Mouse (Mus musculus): ENCODE data around the gene Rfng. TPM values are rescaled to one million over a fixed set of nuclear protein-coding genes. Genes with fewer than 3 reads are reported as not detected.

The Rfng gene
- polyA plus RNA-seq, 1 experiment from 2014 or later, result 119 TPM

GRCm38 (mm10) chr11:120818251-120818650 lies 34.2 kb upstream of the Rfng start:
- peaks cover 26% of the 10 kb centered on the region for H3K4me1 ChIP-seq (replicated peaks; ENCODE audit: control insufficient read depth, insufficient read depth, low read length)

DNA sequence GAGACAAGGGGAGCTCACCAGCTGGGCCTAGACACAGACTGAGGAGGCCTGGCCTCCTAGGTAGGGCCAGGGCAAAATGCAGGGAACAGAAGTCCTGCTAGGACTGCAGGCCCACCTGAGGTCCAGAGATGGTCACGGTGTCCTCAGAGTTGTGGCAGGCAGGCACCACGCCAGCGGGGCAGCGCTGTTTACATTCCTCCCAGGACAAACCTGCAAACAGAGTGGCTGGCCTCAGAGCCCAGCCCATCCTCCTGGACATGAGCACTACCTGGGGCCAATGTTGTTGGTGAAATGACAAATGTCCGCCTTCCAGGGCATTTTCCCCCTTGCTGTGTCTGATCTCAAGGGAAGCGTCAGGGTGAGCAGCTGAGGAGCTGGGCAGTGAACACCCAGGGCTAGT lies 33.4 kb upstream of the Rfng start:
- no peak for ATAC-seq
- WGBS, result 96% methylated on average over 6 of the region's 6 CpGs
- no peak overlapping the region for H3K27ac ChIP-seq (ENCODE audit: low read length)

More at GRCm38 (mm10) chr11:120818251-120818650, 34.2 kb upstream of the Rfng start:
- Histone ChIP-seq H3K27me3 (replicated peaks; ENCODE audit: control insufficient read depth, insufficient read depth, low read length) (no peaks in the 10 kb centered on the region), H3K27ac (ENCODE audit: low read length) (no peak overlapping the region), H3K9ac (replicated peaks; ENCODE audit: low read depth, low read length) (no peak overlapping the region), H3K36me3 (ENCODE audit: control insufficient read depth, insufficient read depth) (peaks cover 62% of the 10 kb centered on the region), H3K9me3 (ENCODE audit: control insufficient read depth, low read length) (no peaks in the 10 kb centered on the region), H3K4me3 (replicated peaks; ENCODE audit: low read length) (no peak overlapping the region), H3K4me2 (ENCODE audit: low read length) (no peak overlapping the region)
- no peak for ATAC-seq
- 92% methylated on average over 13 of the region's 13 CpGs for WGBS

GRCm38 (mm10) chr11:120812068-120812467 lies 28.1 kb upstream of the Rfng start:
- no peak overlapping the region for H3K4me2 ChIP-seq (ENCODE audit: low read length)
- 94% methylated on average over 16 of the region's 16 CpGs for WGBS
- H3K9ac ChIP-seq (replicated peaks; ENCODE audit: low read depth, low read length), result no peak overlapping the region
- H3K4me3 ChIP-seq (replicated peaks; ENCODE audit: low read length), result no peak overlapping the region
- no peak for ATAC-seq
- H3K27ac ChIP-seq (ENCODE audit: low read length), result no peak overlapping the region
- no peaks in the 10 kb centered on the region for H3K27me3 ChIP-seq (replicated peaks; ENCODE audit: control insufficient read depth, insufficient read depth, low read length)
- H3K36me3 ChIP-seq (ENCODE audit: control insufficient read depth, insufficient read depth), result peaks cover 88% of the 10 kb centered on the region
- H3K9me3 ChIP-seq (ENCODE audit: control insufficient read depth, low read length), result no peaks in the 10 kb centered on the region
- no peaks in the 10 kb centered on the region for H3K4me1 ChIP-seq (replicated peaks; ENCODE audit: control insufficient read depth, insufficient read depth, low read length)

More for the DNA sequence above, 33.4 kb upstream of the Rfng start:
- no peak overlapping the region for H3K9ac ChIP-seq (replicated peaks; ENCODE audit: low read depth, low read length)
- H3K9me3 ChIP-seq (ENCODE audit: control insufficient read depth, low read length), result no peaks in the 10 kb centered on the region
- peaks cover 71% of the 10 kb centered on the region for H3K36me3 ChIP-seq (ENCODE audit: control insufficient read depth, insufficient read depth)
- no peak overlapping the region for H3K4me3 ChIP-seq (replicated peaks; ENCODE audit: low read length)
- H3K27me3 ChIP-seq (replicated peaks; ENCODE audit: control insufficient read depth, insufficient read depth, low read length), result no peaks in the 10 kb centered on the region
- H3K4me1 ChIP-seq (replicated peaks; ENCODE audit: control insufficient read depth, insufficient read depth, low read length), result peaks cover 19% of the 10 kb centered on the region
- H3K4me2 ChIP-seq (ENCODE audit: low read length), result no peak overlapping the region

GRCm38 (mm10) chr11:120808010-120808409 lies 24.0 kb upstream of the Rfng start:
- H3K27me3 ChIP-seq (replicated peaks; ENCODE audit: control insufficient read depth, insufficient read depth, low read length), result no peaks in the 10 kb centered on the region
- no peak overlapping the region for H3K9ac ChIP-seq (replicated peaks; ENCODE audit: low read depth, low read length)
- H3K9me3 ChIP-seq (ENCODE audit: control insufficient read depth, low read length), result no peaks in the 10 kb centered on the region
- no peak overlapping the region for H3K27ac ChIP-seq (ENCODE audit: low read length)
- peaks cover 54% of the 10 kb centered on the region for H3K36me3 ChIP-seq (ENCODE audit: control insufficient read depth, insufficient read depth)
- 94% methylated on average over 12 of the region's 12 CpGs for WGBS
- H3K4me3 ChIP-seq (replicated peaks; ENCODE audit: low read length), result no peak overlapping the region
- no peaks in the 10 kb centered on the region for H3K4me1 ChIP-seq (replicated peaks; ENCODE audit: control insufficient read depth, insufficient read depth, low read length)
- no peak for ATAC-seq
- H3K4me2 ChIP-seq (ENCODE audit: low read length), result no peak overlapping the region

DNA sequence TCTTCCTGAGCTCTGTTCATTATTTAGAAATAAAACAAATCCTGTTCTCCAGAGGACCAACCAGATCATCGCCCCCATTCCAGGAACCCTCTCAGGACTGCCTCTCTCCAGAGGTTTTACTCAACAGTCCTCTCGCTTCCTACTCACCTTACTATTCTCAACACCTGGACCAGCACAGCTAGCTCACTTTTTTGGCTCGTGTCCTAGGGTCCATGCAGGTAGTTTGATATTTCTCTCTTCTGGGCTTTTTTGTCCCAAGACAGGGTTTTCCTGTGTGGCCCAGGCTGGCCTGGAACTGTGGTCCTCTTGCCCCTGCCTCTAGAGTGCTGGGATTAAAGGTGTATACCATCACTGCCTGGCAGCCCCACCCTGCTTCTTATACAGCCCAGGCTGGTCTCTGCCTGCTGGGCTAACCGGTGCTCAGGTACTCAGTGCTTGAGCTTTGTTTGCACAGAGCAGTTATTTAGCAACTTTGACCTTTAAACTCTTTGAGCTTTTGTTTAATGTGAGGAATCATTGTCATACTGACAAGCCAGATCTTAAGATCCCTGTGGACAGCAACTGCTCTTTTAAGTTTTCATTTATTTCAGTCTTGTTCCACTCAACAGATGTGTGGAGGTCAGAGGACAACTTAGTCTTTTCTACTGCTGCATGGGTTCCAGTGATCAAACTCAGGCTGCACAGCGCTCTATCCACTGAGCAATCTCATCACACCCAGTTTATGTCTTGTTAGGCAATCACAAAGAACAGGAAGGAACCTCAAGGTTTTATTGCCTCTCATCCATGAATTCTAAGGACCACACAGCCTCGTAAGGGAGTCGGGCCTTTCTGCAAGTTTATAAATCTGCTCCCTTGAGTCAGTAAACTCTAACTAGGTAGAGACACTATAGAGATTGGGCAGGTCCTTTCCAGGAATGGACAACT lies 21.6 kb upstream of the Rfng start:
- Histone ChIP-seq H3K27me3 (replicated peaks; ENCODE audit: control insufficient read depth, insufficient read depth, low read length) (no peaks in the 10 kb centered on the region), H3K4me1 (replicated peaks; ENCODE audit: control insufficient read depth, insufficient read depth, low read length) (no peaks in the 10 kb centered on the region), H3K4me2 (ENCODE audit: low read length) (no peak overlapping the region), H3K4me3 (replicated peaks; ENCODE audit: low read length) (no peak overlapping the region), H3K36me3 (ENCODE audit: control insufficient read depth, insufficient read depth) (peaks cover 31% of the 10 kb centered on the region), H3K9me3 (ENCODE audit: control insufficient read depth, low read length) (no peaks in the 10 kb centered on the region), H3K9ac (replicated peaks; ENCODE audit: low read depth, low read length) (no peak overlapping the region), H3K27ac (ENCODE audit: low read length) (no peak overlapping the region)
- WGBS, result 87% methylated on average over 7 of the region's 7 CpGs
- 0 out of 2 replicates have a peak, but pooled peaks have one; percentile 20 for ATAC-seq

DNA sequence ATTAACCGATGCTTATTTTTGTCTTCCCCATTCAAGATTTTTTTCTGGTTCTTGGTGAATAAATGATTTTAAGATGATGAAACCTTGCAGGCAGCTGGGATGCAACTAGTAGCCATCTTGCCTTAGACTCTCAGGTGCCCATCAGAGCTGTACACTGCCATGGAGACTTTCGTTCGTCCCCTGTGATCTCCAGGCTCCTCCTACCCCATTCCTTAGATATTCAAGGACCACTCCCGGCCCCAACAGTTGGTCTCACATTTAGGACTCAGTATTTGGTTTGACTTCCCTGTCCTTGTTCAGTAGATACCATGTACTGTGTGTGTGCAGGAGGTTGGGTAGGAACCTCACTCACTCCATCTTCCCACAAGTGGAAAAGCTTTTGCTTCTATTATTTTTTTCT lies 20.8 kb upstream of the Rfng start:
- Histone ChIP-seq H3K4me3 (replicated peaks; ENCODE audit: low read length) (no peak overlapping the region), H3K27me3 (replicated peaks; ENCODE audit: control insufficient read depth, insufficient read depth, low read length) (no peaks in the 10 kb centered on the region), H3K4me2 (ENCODE audit: low read length) (no peak overlapping the region), H3K4me1 (replicated peaks; ENCODE audit: control insufficient read depth, insufficient read depth, low read length) (peaks cover 4% of the 10 kb centered on the region), H3K9me3 (ENCODE audit: control insufficient read depth, low read length) (no peaks in the 10 kb centered on the region), H3K9ac (replicated peaks; ENCODE audit: low read depth, low read length) (no peak overlapping the region), H3K36me3 (ENCODE audit: control insufficient read depth, insufficient read depth) (peaks cover 23% of the 10 kb centered on the region), H3K27ac (ENCODE audit: low read length) (no peak overlapping the region)
- no peak for ATAC-seq
- 82% methylated on average over 4 of the region's 4 CpGs for whole genome bisulfite sequencing

DNA sequence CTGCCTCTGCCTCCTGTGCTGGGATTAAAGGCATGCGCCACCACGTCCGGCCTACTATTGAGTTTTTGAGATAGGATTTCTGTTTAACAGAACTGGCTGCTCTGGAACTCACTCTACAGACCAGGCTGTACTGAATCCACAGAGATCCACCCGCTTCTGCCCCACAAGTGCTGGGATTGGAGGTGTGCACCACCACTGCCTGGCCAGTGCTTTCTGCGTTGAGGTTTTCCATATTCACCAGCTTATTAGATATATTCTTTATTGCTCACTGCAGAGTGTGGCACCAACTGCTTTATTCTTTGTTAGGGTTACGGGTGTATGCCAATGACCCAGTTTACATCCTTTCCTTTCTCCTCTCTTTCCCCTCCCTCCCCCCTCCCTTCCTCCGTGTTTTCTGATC lies 20.3 kb upstream of the Rfng start:
- H3K27me3 ChIP-seq (replicated peaks; ENCODE audit: control insufficient read depth, insufficient read depth, low read length), result no peaks in the 10 kb centered on the region
- no peaks in the 10 kb centered on the region for H3K9me3 ChIP-seq (ENCODE audit: control insufficient read depth, low read length)
- peaks cover 18% of the 10 kb centered on the region for H3K36me3 ChIP-seq (ENCODE audit: control insufficient read depth, insufficient read depth)
- H3K4me1 ChIP-seq (replicated peaks; ENCODE audit: control insufficient read depth, insufficient read depth, low read length), result peaks cover 8% of the 10 kb centered on the region
- ATAC-seq, result no peak
- WGBS, result 82% methylated on average over 7 of the region's 7 CpGs
- H3K27ac ChIP-seq (ENCODE audit: low read length), result no peak overlapping the region
- H3K4me2 ChIP-seq (ENCODE audit: low read length), result no peak overlapping the region
- H3K4me3 ChIP-seq (replicated peaks; ENCODE audit: low read length), result no peak overlapping the region
- H3K9ac ChIP-seq (replicated peaks; ENCODE audit: low read depth, low read length), result no peak overlapping the region

DNA sequence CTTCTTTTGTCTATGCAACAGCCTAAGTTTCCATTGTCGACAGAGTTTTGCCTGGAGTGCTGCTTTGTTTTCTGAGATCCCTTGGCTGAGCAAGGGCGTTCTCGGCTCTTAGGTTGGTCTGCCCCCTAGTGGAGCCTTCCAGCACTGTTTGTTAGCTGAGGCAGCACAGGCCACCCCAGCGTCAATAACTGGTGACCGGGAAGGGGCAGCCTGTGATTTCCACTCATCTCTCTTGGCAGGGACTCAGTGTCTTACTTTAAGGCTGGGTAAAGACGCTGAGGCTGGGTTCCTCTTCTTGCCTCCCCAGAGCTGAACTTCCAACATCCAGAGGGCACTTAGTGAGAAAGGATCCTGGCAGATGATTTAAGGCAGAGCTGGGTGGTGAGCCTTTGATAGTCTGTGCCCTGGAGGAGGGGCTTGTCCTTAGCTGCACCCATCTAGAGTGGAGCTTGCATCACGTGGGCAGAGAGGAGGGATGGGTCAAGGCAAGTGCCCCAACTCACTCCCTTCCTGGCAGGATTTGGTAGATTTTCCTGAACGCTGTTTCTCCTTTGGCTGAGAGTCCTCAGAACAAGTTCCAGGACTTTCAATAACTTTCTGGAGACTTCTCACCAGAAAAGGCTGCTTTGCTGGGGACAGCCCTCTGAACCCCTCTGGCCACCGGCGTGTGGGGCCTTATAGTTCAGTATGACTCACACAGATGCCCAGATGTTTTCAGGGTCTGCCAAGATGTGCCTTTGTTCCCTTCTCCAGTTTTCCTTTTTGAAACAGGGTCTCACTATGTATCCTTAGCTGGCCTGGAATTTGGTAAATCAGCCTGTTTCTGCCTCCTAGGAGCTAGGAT lies 16.3 kb upstream of the Rfng start:
- no peak overlapping the region for H3K27ac ChIP-seq (ENCODE audit: low read length)
- no peak overlapping the region for H3K4me3 ChIP-seq (replicated peaks; ENCODE audit: low read length)
- H3K27me3 ChIP-seq (replicated peaks; ENCODE audit: control insufficient read depth, insufficient read depth, low read length), result no peaks in the 10 kb centered on the region
- H3K9ac ChIP-seq (replicated peaks; ENCODE audit: low read depth, low read length), result peak overlapping the region; percentile 7
- H3K4me1 ChIP-seq (replicated peaks; ENCODE audit: control insufficient read depth, insufficient read depth, low read length), result peaks cover 18% of the 10 kb centered on the region
- ATAC-seq, result peak; percentile 42; the same call in 1 of the 2 replicates
- WGBS, result 12% methylated on average over 10 of the region's 10 CpGs
- no peaks in the 10 kb centered on the region for H3K9me3 ChIP-seq (ENCODE audit: control insufficient read depth, low read length)
- peak overlapping the region; percentile 22; the same call in 1 of the 2 replicates for H3K4me2 ChIP-seq (ENCODE audit: low read length)
- H3K36me3 ChIP-seq (ENCODE audit: control insufficient read depth, insufficient read depth), result no peaks in the 10 kb centered on the region; the same call in 1 of the 2 replicates

GRCm38 (mm10) chr11:120799316-120799890 lies 15.4 kb upstream of the Rfng start:
- Histone ChIP-seq H3K4me2 (ENCODE audit: low read length) (no peak overlapping the region), H3K4me3 (replicated peaks; ENCODE audit: low read length) (no peak overlapping the region), H3K27ac (ENCODE audit: low read length) (no peak overlapping the region)

More at GRCm38 (mm10) chr11:120799316-120799890, 15.4 kb upstream of the Rfng start:
- H3K9me3 ChIP-seq (ENCODE audit: control insufficient read depth, low read length), result no peaks in the 10 kb centered on the region
- no peak for ATAC-seq
- no peak overlapping the region for H3K9ac ChIP-seq (replicated peaks; ENCODE audit: low read depth, low read length)
- H3K27me3 ChIP-seq (replicated peaks; ENCODE audit: control insufficient read depth, insufficient read depth, low read length), result no peaks in the 10 kb centered on the region
- no peaks in the 10 kb centered on the region for H3K36me3 ChIP-seq (ENCODE audit: control insufficient read depth, insufficient read depth)
- peaks cover 27% of the 10 kb centered on the region for H3K4me1 ChIP-seq (replicated peaks; ENCODE audit: control insufficient read depth, insufficient read depth, low read length)
- WGBS, result 76% methylated on average over 6 of the region's 6 CpGs

All from forebrain, embryonic 16.5 days (tissue).